Mouse (Mus musculus): Measurements from ENCODE around the gene Bglap2. TPM values are rescaled to one million over a fixed set of nuclear protein-coding genes. Genes with fewer than 3 reads are reported as not detected.
"Not testable (repeated sequence)": the region's sequence is repeated elsewhere in the genome, so short reads cannot be mapped to it uniquely, and the experiment has no call there.

Bglap2 gene
- polyA plus RNA-seq (2014; fragmentation: Nextera tagmentation; extraction: Ambion mirVana) = not detected in 2 replicates

GRCm38 (mm10) chr3:88378599-88378998 lies at the start of gene Bglap2:
TSS of gene Bglap2 (minus strand) at chr3:88378699.
- WGBS = 79% methylated on average over 4 of the region's 5 CpGs
- not testable (repeated sequence) for DNase-seq (ENCODE audit: low spot score); H3K27me3 ChIP-seq (ENCODE audit: control insufficient read depth, insufficient read depth, low read length); H3K27ac ChIP-seq (ENCODE audit: low read depth, low read length); H3K36me3 ChIP-seq (ENCODE audit: control insufficient read depth, insufficient read depth, low read length); H3K4me1 ChIP-seq (replicated peaks; ENCODE audit: control insufficient read depth, insufficient read depth, low read length); H3K4me3 ChIP-seq (ENCODE audit: low read depth, low read length); ATAC-seq (ENCODE audit: low FRiP score); H3K9me3 ChIP-seq (ENCODE audit: control insufficient read depth, low read length); H3K9ac ChIP-seq (ENCODE audit: low read depth, low read length); H3K4me2 ChIP-seq (replicated peaks; ENCODE audit: low read depth, low read length)

GRCm38 (mm10) chr3:88427342-88427905 lies 48.9 kb upstream of the Bglap2 start:
- H3K9me3 ChIP-seq (ENCODE audit: control insufficient read depth, low read length) = no peaks in the 10 kb centered on the region
- WGBS = 87% methylated on average over 4 of the region's 4 CpGs
- H3K27ac ChIP-seq (ENCODE audit: low read depth, low read length) = no peak overlapping the region
- H3K36me3 ChIP-seq (ENCODE audit: control insufficient read depth, insufficient read depth, low read length) = no peaks in the 10 kb centered on the region
- H3K4me1 ChIP-seq (replicated peaks; ENCODE audit: control insufficient read depth, insufficient read depth, low read length) = no peaks in the 10 kb centered on the region
- H3K27me3 ChIP-seq (ENCODE audit: control insufficient read depth, insufficient read depth, low read length) = no peaks in the 10 kb centered on the region
- H3K4me2 ChIP-seq (replicated peaks; ENCODE audit: low read depth, low read length) = no peak overlapping the region
- H3K4me3 ChIP-seq (ENCODE audit: low read depth, low read length) = no peak overlapping the region
- no peak overlapping the region for H3K9ac ChIP-seq (ENCODE audit: low read depth, low read length)
- no peak for ATAC-seq (ENCODE audit: low FRiP score)
- no peak for DNase-seq (ENCODE audit: low spot score)

GRCm38 (mm10) chr3:88425708-88426420 lies 47.4 kb upstream of the Bglap2 start:
- DNase-seq (ENCODE audit: low spot score) (no peak), ATAC-seq (ENCODE audit: low FRiP score) (no peak)
- Histone ChIP-seq H3K4me1 (replicated peaks; ENCODE audit: control insufficient read depth, insufficient read depth, low read length) (no peaks in the 10 kb centered on the region), H3K27ac (ENCODE audit: low read depth, low read length) (no peak overlapping the region), H3K9ac (ENCODE audit: low read depth, low read length) (no peak overlapping the region), H3K36me3 (ENCODE audit: control insufficient read depth, insufficient read depth, low read length) (no peaks in the 10 kb centered on the region), H3K27me3 (ENCODE audit: control insufficient read depth, insufficient read depth, low read length) (no peaks in the 10 kb centered on the region), H3K9me3 (ENCODE audit: control insufficient read depth, low read length) (no peaks in the 10 kb centered on the region), H3K4me2 (replicated peaks; ENCODE audit: low read depth, low read length) (no peak overlapping the region), H3K4me3 (ENCODE audit: low read depth, low read length) (no peak overlapping the region)
- WGBS = 87% methylated on average over 10 of the region's 10 CpGs

- H3K36me3 ChIP-seq (ENCODE audit: control insufficient read depth, insufficient read depth, low read length) = 0 out of 2 replicates have a peak, but pooled peaks cover 1% of the 10 kb centered on the region
- no peak overlapping the region for H3K9ac ChIP-seq (ENCODE audit: low read depth, low read length)
- ATAC-seq (ENCODE audit: low FRiP score) = 0 out of 2 replicates have a peak, but pooled peaks have one; percentile 20
- H3K27me3 ChIP-seq (ENCODE audit: control insufficient read depth, insufficient read depth, low read length) = no peaks in the 10 kb centered on the region
- 4% methylated on average over 2 of the region's 2 CpGs for WGBS
- no peak overlapping the region for H3K4me2 ChIP-seq (replicated peaks; ENCODE audit: low read depth, low read length)
- H3K4me3 ChIP-seq (ENCODE audit: low read depth, low read length) = no peak overlapping the region; the same call in 1 of the 2 replicates
- H3K4me1 ChIP-seq (replicated peaks; ENCODE audit: control insufficient read depth, insufficient read depth, low read length) = no peaks in the 10 kb centered on the region
- no peak for DNase-seq (ENCODE audit: low spot score)
- no peak overlapping the region for H3K27ac ChIP-seq (ENCODE audit: low read depth, low read length)
- no peaks in the 10 kb centered on the region for H3K9me3 ChIP-seq (ENCODE audit: control insufficient read depth, low read length)
Measured at GRCm38 (mm10) chr3:88425330-88425689, 46.8 kb upstream of the Bglap2 start.

- DNase-seq (ENCODE audit: low spot score) (peak; percentile 97), ATAC-seq (ENCODE audit: low FRiP score) (peak; percentile 98)
- Histone ChIP-seq H3K36me3 (ENCODE audit: control insufficient read depth, insufficient read depth, low read length) (0 out of 2 replicates have a peak, but pooled peaks cover 2% of the 10 kb centered on the region), H3K4me2 (replicated peaks; ENCODE audit: low read depth, low read length) (peak within 1 kb of the TSS; percentile 75), H3K4me3 (ENCODE audit: low read depth, low read length) (peak within 1 kb of the TSS; percentile 71), H3K9me3 (ENCODE audit: control insufficient read depth, low read length) (no peaks in the 10 kb centered on the region), H3K9ac (ENCODE audit: low read depth, low read length) (peak within 1 kb of the TSS; percentile 53), H3K27ac (ENCODE audit: low read depth, low read length) (no peak within 1 kb of the TSS), H3K4me1 (replicated peaks; ENCODE audit: control insufficient read depth, insufficient read depth, low read length) (no peaks in the 10 kb centered on the region), H3K27me3 (ENCODE audit: control insufficient read depth, insufficient read depth, low read length) (no peaks in the 10 kb centered on the region)
- WGBS = 1% methylated on average over 35 of the region's 35 CpGs
Measured at GRCm38 (mm10) chr3:88424605-88425329, 46.3 kb upstream of the Bglap2 start, which contains the start of gene Slc25a44. TSS of gene Slc25a44 (minus strand) at chr3:88425139.

- no peak for ATAC-seq (ENCODE audit: low FRiP score)
- no peak overlapping the region for H3K4me3 ChIP-seq (ENCODE audit: low read depth, low read length)
Measured at GRCm38 (mm10) chr3:88422020-88422720, 43.7 kb upstream of the Bglap2 start.

GRCm38 (mm10) chr3:88420771-88421170 lies 42.3 kb upstream of the Bglap2 start:
- ATAC-seq (ENCODE audit: low FRiP score) (no peak), DNase-seq (ENCODE audit: low spot score) (no peak)
- H3K27me3 ChIP-seq (ENCODE audit: control insufficient read depth, insufficient read depth, low read length) = no peaks in the 10 kb centered on the region
- no peak overlapping the region for H3K9ac ChIP-seq (ENCODE audit: low read depth, low read length)
- WGBS = 92% methylated on average over 19 of the region's 19 CpGs
- H3K4me1 ChIP-seq (replicated peaks; ENCODE audit: control insufficient read depth, insufficient read depth, low read length) = no peaks in the 10 kb centered on the region
- H3K4me2 ChIP-seq (replicated peaks; ENCODE audit: low read depth, low read length) = no peak overlapping the region
- H3K36me3 ChIP-seq (ENCODE audit: control insufficient read depth, insufficient read depth, low read length) = peaks cover 5% of the 10 kb centered on the region; the same call in 1 of the 2 replicates
- no peak overlapping the region for H3K4me3 ChIP-seq (ENCODE audit: low read depth, low read length)
- no peak overlapping the region for H3K27ac ChIP-seq (ENCODE audit: low read depth, low read length)
- no peaks in the 10 kb centered on the region for H3K9me3 ChIP-seq (ENCODE audit: control insufficient read depth, low read length)

More at GRCm38 (mm10) chr3:88422020-88422720, 43.7 kb upstream of the Bglap2 start:
- Histone ChIP-seq H3K9me3 (ENCODE audit: control insufficient read depth, low read length) (no peaks in the 10 kb centered on the region), H3K36me3 (ENCODE audit: control insufficient read depth, insufficient read depth, low read length) (0 out of 2 replicates have a peak, but pooled peaks cover 2% of the 10 kb centered on the region), H3K27me3 (ENCODE audit: control insufficient read depth, insufficient read depth, low read length) (no peaks in the 10 kb centered on the region), H3K9ac (ENCODE audit: low read depth, low read length) (no peak overlapping the region), H3K4me1 (replicated peaks; ENCODE audit: control insufficient read depth, insufficient read depth, low read length) (no peaks in the 10 kb centered on the region), H3K4me2 (replicated peaks; ENCODE audit: low read depth, low read length) (no peak overlapping the region), H3K27ac (ENCODE audit: low read depth, low read length) (no peak overlapping the region)
- no peak for DNase-seq (ENCODE audit: low spot score)
- 27% methylated on average over 9 of the region's 9 CpGs for WGBS

GRCm38 (mm10) chr3:88418016-88418415 lies 39.5 kb upstream of the Bglap2 start:
- Histone ChIP-seq H3K27me3 (ENCODE audit: control insufficient read depth, insufficient read depth, low read length) (no peaks in the 10 kb centered on the region), H3K27ac (ENCODE audit: low read depth, low read length) (no peak overlapping the region), H3K4me1 (replicated peaks; ENCODE audit: control insufficient read depth, insufficient read depth, low read length) (no peaks in the 10 kb centered on the region), H3K4me2 (replicated peaks; ENCODE audit: low read depth, low read length) (no peak overlapping the region), H3K36me3 (ENCODE audit: control insufficient read depth, insufficient read depth, low read length) (peaks cover 5% of the 10 kb centered on the region; the same call in 1 of the 2 replicates), H3K9ac (ENCODE audit: low read depth, low read length) (no peak overlapping the region), H3K4me3 (ENCODE audit: low read depth, low read length) (no peak overlapping the region), H3K9me3 (ENCODE audit: control insufficient read depth, low read length) (no peaks in the 10 kb centered on the region)
- DNase-seq (ENCODE audit: low spot score) = no peak
- WGBS = 80% methylated on average over 6 of the region's 6 CpGs
- no peak for ATAC-seq (ENCODE audit: low FRiP score)

Data from hindbrain, embryonic 11.5 days (tissue).